ENCODE assay signal across 8 mouse cellular contexts in the genomic region with DNA sequence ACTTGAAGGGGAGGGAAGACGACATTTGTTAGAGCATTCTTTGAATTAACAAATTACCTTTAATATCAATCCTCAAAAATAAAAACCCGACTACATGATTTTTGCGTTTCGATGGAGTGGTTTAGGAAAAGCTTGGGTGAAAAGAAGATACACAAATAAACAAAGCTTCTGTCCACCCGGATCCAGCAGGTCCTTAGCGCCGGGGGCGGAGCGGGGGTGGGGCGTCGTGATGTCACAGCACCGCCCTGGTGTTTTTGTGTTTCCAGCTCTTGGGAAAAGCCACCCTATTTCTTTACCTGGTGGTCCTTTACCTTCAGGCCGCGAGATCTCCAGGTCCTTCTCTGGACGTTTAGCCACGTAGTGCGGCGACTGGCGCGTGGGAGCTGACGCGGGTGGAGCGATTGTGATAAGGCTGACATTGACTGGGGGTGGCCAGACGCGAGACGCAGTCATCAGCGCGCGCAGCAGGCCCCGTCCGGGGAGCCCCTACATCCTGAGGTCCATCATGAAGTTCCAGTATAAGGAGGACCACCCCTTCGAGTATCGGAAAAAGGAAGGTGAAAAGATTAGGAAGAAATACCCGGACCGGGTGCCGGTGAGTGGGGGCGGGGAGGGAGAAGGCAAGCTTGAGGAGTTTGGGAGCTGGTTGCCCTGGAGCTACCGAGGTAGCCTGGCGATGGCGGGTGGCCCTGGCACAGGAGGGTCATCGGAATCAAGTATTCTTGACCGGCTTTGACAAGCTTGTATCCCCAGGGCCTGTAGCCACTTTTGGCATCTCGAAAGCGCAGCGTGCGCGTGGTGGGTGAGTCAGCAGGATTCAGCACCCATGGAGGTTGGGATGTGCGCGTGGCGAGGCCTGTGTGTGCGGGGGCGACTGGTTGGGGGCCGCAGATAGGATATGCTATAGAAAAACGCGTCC. TPM values are rescaled to one million over a fixed set of nuclear protein-coding genes. Genes with fewer than 3 reads are reported as not detected.
DNase-seq lines count a peak whose midpoint lies in the region; ATAC-seq lines count a peak whose summit lies in the region.

Gene Gabarapl1, plus strand, starts transcription at position 219 of the 919 bp plus-strand sequence.

- ATAC-seq in inflammation-experienced regulatory T-cells, adult 6 months = peak; percentile 66

- peak within 1 kb of the TSS; percentile 98 for H3K4me3 ChIP-seq in megakaryocyte, embryonic 14.5 days (replicated peaks)

- no peaks in the 10 kb centered on the region for H3K9me3 ChIP-seq in megakaryocyte, embryonic 14.5 days

- peak; percentile 92 for DNase-seq in adrenal gland, adult 2 months
- DNase-seq in embryo, embryonic 11 days = peak; percentile 86
- DNase-seq in gastrocnemius, postnatal 25 days = peak; percentile 74
- DNase-seq in left cerebral cortex, adult 9 months (ENCODE audit: low spot score in 2 of 2) = peak; percentile 60 to 86
- peak; percentile 78 for DNase-seq in right cerebral cortex, postnatal 14 days
- peak; percentile 67 to 84 for DNase-seq in urinary bladder, postnatal 4 days (ENCODE audit: low spot score in 2 of 2)

- peaks cover 38% of the 10 kb centered on the region for H3K36me3 ChIP-seq in megakaryocyte, embryonic 14.5 days (replicated peaks; ENCODE audit: low read length)

- H3K4me1 ChIP-seq in megakaryocyte, embryonic 14.5 days = peaks cover 50% of the 10 kb centered on the region

- H3K27me3 ChIP-seq in megakaryocyte, embryonic 14.5 days (replicated peaks) = no peaks in the 10 kb centered on the region

RNA-seq across cellular contexts. Expression of gene Gabarapl1, which starts in this region (rescaled TPM):
- total RNA-seq in adrenal gland, adult 2 months (2021) = 100 to 1,000 TPM; 258 to 360 TPM
- 86.4 and 101 TPM in 2 replicates for polyA plus RNA-seq in adrenal gland, adult 2 months (2012; rRNA removed)
- total RNA-seq in gastrocnemius, postnatal 25 days (2021) = 10 to 100 TPM; 38.2 to 41.9 TPM
- 10 to 100 TPM in 1 of 3 experiments, 1 to 10 TPM in 2; 8.0 to 10.5 (median 8.1) TPM for polyA plus RNA-seq in inflammation-experienced regulatory T-cells, adult 6 months (2017; shearing (Covaris generic))
- polyA plus RNA-seq in megakaryocyte, embryonic 14.5 days (2012; ENCODE audit: insufficient read depth, low replicate concordance) = 25.5 and 160 TPM in 2 replicates

Comparison
In these comparisons a context has a peak if more than half of its experiments do, and no peak if none do; other contexts are left out.
1. Peak in every context shown above with its lines: DNase-seq, ATAC-seq and H3K4me3 ChIP-seq.
2. RNA of gene Gabarapl1 (total RNA-seq): 258 to 360 TPM in adrenal gland, adult 2 months; 38.2 to 41.9 TPM in gastrocnemius, postnatal 25 days; every median in the first group is over 4 times any median in the second.